ENCODE assay signal across 26 mouse cellular contexts in genomic region chr2:128498611-128499010, GRCm38 (mm10).
DNase-seq lines count a peak whose midpoint lies in the region; ATAC-seq and TF ChIP-seq lines count a peak whose summit lies in the region.
"Had no signal": no experiment of that assay in that cellular context is flagged by ENCODE, and none has a peak within 500 bp of the region (broad histone marks: within the 10 kb centered on the region; RNA-seq: fewer than 3 reads in every experiment).

No protein-coding gene starts in this region.

- H3K27ac ChIP-seq in left cerebral cortex, adult 2 months: no peak overlapping the region; the same call in 1 of the 2 replicates
- H3K27ac ChIP-seq in heart, embryonic 11.5 days (ENCODE audit: low read depth, low read length): no peak overlapping the region
- H3K27ac ChIP-seq: embryonic facial prominence, embryonic 13.5 days; heart, embryonic 10.5 days; hindbrain, embryonic 13.5 days; limb, embryonic 13.5 days; liver, embryonic 12.5 days; macrophage had no signal

- intact Hi-C loops in left cerebral cortex, adult 2 months (cut with DNase I): loop anchor here (2.0 kb wide), 1 partner anchor 32 kb away; no protein-coding TSS in a partner anchor
- intact Hi-C loops in left cerebral cortex, postnatal 4 days (cut with DNase I): no loop called here

- no peaks in the 10 kb centered on the region for H3K4me1 ChIP-seq in heart, embryonic 11.5 days (ENCODE audit: control insufficient read depth, insufficient read depth, low read length)
- H3K4me1 ChIP-seq: embryonic facial prominence, embryonic 13.5 days; heart, embryonic 10.5 days; hindbrain, embryonic 13.5 days; limb, embryonic 13.5 days; liver, embryonic 12.5 days had no signal

- no peak overlapping the region for H3K9ac ChIP-seq in heart, embryonic 11.5 days (ENCODE audit: low read depth, low read length)
- H3K9ac ChIP-seq: embryonic facial prominence, embryonic 13.5 days; hindbrain, embryonic 13.5 days; limb, embryonic 13.5 days; liver, embryonic 12.5 days; liver, postnatal 0 days had no signal

- H3K4me2 ChIP-seq in heart, embryonic 11.5 days: no peak overlapping the region
- H3K4me2 ChIP-seq: embryonic facial prominence, embryonic 13.5 days; hindbrain, embryonic 13.5 days; limb, embryonic 13.5 days; liver, embryonic 12.5 days had no signal

- ATAC-seq in megakaryocyte progenitor cell, adult 5-6 weeks (replicated peaks; ENCODE audit: poor library complexity): peak; percentile 33
- ATAC-seq in heart, embryonic 11.5 days (replicated peaks; ENCODE audit: insufficient number of reproducible peaks, low FRiP score, low TSS enrichment): no peak
- ATAC-seq: forebrain, embryonic 16.5 days; intestine, postnatal 0 days; liver, embryonic 12.5 days; liver, postnatal 0 days had no signal

- no peak for TF ChIP-seq CTCF in left cerebral cortex, adult 2 months (IDR thresholded peaks at IDR 0.05)

- no peaks in the 10 kb centered on the region for H3K36me3 ChIP-seq in heart, embryonic 11.5 days (ENCODE audit: control insufficient read depth, insufficient read depth, low read length)
- H3K36me3 ChIP-seq: embryonic facial prominence, embryonic 13.5 days; heart, embryonic 10.5 days; hindbrain, embryonic 13.5 days; limb, embryonic 13.5 days; liver, embryonic 12.5 days had no signal

- WGBS in heart, embryonic 11.5 days (ENCODE audit: insufficient replicate concordance): 76% methylated on average over 5 of the region's 5 CpGs

- H3K27me3 ChIP-seq in heart, embryonic 11.5 days (ENCODE audit: control insufficient read depth, insufficient read depth, low read length): no peaks in the 10 kb centered on the region
- H3K27me3 ChIP-seq: embryonic facial prominence, embryonic 13.5 days; hindbrain, embryonic 13.5 days; limb, embryonic 13.5 days; liver, embryonic 12.5 days had no signal

- peak; percentile 16 to 31 for DNase-seq in left cerebral cortex, adult 2 months (ENCODE audit: extremely low spot score in 1 of 2, low spot score in 2 of 2)
- DNase-seq in left cerebral cortex, postnatal 4 days: no peak
- DNase-seq in right cerebral cortex, adult 2 months (ENCODE audit: low spot score in 2 of 2): peak; percentile 41 to 62
- no peak for DNase-seq in right cerebral cortex, postnatal 4 days
- DNase-seq in fat pad, adult 2 months (ENCODE audit: extremely low read depth, low read depth, low spot score): peak; percentile 93
- DNase-seq in layer of hippocampus, adult 18-20 months (ENCODE audit: low spot score in 2 of 2): no peak
- DNase-seq: adrenal gland, postnatal 14 days; cerebellum, adult 11-12 months; cerebellum, postnatal 10 days; gastrocnemius, postnatal 10 days; heart, adult 11 months; heart, postnatal 4 days; kidney, postnatal 36 days; liver, postnatal 0 days; lung, postnatal 10 days; midbrain, embryonic 14.5 days had no signal

- no peak overlapping the region for H3K4me3 ChIP-seq in left cerebral cortex, adult 2 months
- no peak overlapping the region for H3K4me3 ChIP-seq in heart, embryonic 11.5 days (ENCODE audit: low read depth, low read length)
- H3K4me3 ChIP-seq: embryonic facial prominence, embryonic 13.5 days; heart, embryonic 10.5 days; hindbrain, embryonic 13.5 days; limb, embryonic 13.5 days; liver, embryonic 12.5 days had no signal

- H3K9me3 ChIP-seq in heart, embryonic 11.5 days (replicated peaks; ENCODE audit: control insufficient read depth, low read length): no peaks in the 10 kb centered on the region; the same call in 1 of the 2 replicates
- H3K9me3 ChIP-seq: embryonic facial prominence, embryonic 13.5 days; heart, embryonic 10.5 days; hindbrain, embryonic 13.5 days; limb, embryonic 13.5 days; liver, embryonic 12.5 days had no signal

Comparison
In these comparisons a context has a peak if more than half of its experiments do, and no peak if none do; other contexts are left out.
1. DNase-seq: peak in left cerebral cortex, adult 2 months (2 of 2), right cerebral cortex, adult 2 months (2 of 2) and fat pad, adult 2 months (single experiment); none in left cerebral cortex, postnatal 4 days (single experiment), right cerebral cortex, postnatal 4 days (single experiment) and layer of hippocampus, adult 18-20 months (0 of 2).